Mouse (Mus musculus): ENCODE measurements around the gene Xrcc6. TPM values are rescaled to one million over a fixed set of nuclear protein-coding genes. Genes with fewer than 3 reads are reported as not detected.

Xrcc6 gene
- polyA plus RNA-seq, 1 experiment: 98.6 TPM

- Histone ChIP-seq H3K27ac (ENCODE audit: insufficient read depth, low read length) (no peak overlapping the region), H3K4me1 (ENCODE audit: control insufficient read depth, insufficient read depth, low read length) (no peaks in the 10 kb centered on the region), H3K9ac (ENCODE audit: low read depth, poor library complexity, severe bottlenecking) (no peak overlapping the region), H3K9me3 (replicated peaks; ENCODE audit: control insufficient read depth, insufficient read depth, low read length, poor library complexity, severe bottlenecking) (no peaks in the 10 kb centered on the region), H3K27me3 (ENCODE audit: control insufficient read depth, insufficient read depth, low read length, poor library complexity, severe bottlenecking) (no peaks in the 10 kb centered on the region), H3K4me3 (ENCODE audit: low read depth, low read length) (no peak overlapping the region), H3K36me3 (ENCODE audit: control insufficient read depth, insufficient read depth, low read length, poor library complexity, severe bottlenecking) (peaks cover 65% of the 10 kb centered on the region)
- no peak for TF ChIP-seq EP300 (IDR thresholded peaks at IDR 0.05; ENCODE audit: insufficient read depth, low read depth, low read length)
- no peak for TF ChIP-seq CTCF (IDR thresholded peaks at IDR 0.05; ENCODE audit: low read depth, low read length)
- TF ChIP-seq POLR2A (IDR thresholded peaks at IDR 0.05; ENCODE audit: insufficient read depth, low read length): no peak
Measured at GRCm38 (mm10) chr15:82027726-82028125, 40.1 kb downstream of the Xrcc6 start.

GRCm38 (mm10) chr15:82032386-82032785 lies 44.8 kb downstream of the Xrcc6 start:
- Histone ChIP-seq H3K27me3 (ENCODE audit: control insufficient read depth, insufficient read depth, low read length, poor library complexity, severe bottlenecking) (no peaks in the 10 kb centered on the region), H3K36me3 (ENCODE audit: control insufficient read depth, insufficient read depth, low read length, poor library complexity, severe bottlenecking) (peaks cover 63% of the 10 kb centered on the region), H3K9ac (ENCODE audit: low read depth, poor library complexity, severe bottlenecking) (no peak overlapping the region), H3K4me1 (ENCODE audit: control insufficient read depth, insufficient read depth, low read length) (no peaks in the 10 kb centered on the region), H3K27ac (ENCODE audit: insufficient read depth, low read length) (no peak overlapping the region), H3K9me3 (replicated peaks; ENCODE audit: control insufficient read depth, insufficient read depth, low read length, poor library complexity, severe bottlenecking) (no peaks in the 10 kb centered on the region), H3K4me3 (ENCODE audit: low read depth, low read length) (no peak overlapping the region)
- TF ChIP-seq POLR2A (IDR thresholded peaks at IDR 0.05; ENCODE audit: insufficient read depth, low read length) (no peak), EP300 (IDR thresholded peaks at IDR 0.05; ENCODE audit: insufficient read depth, low read depth, low read length) (no peak), CTCF (IDR thresholded peaks at IDR 0.05; ENCODE audit: low read depth, low read length) (no peak)

DNA sequence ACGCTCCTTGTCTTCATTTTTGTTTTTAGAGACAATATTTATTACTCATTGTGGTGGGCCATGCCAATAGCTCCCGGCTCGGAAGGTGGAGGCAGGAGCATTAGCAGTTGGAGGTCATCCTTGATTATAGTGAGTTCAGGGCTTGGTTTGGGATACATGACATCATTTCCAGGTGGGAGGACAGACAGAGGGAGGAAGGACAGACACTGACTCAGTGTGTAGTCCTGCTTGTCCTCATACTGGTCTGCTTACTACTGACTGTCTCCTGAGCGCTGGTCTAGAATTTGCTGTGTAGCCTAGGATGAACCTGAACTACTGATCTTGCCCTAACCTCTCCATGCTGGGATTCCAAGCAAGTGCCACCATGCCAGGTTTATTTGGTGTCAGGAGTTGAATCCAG lies 46.1 kb downstream of the Xrcc6 start, which contains the start of gene Desi1:
Gene Desi1, minus strand, starts transcription at position 101 of the 400 bp plus-strand sequence.
- H3K27me3 ChIP-seq (ENCODE audit: control insufficient read depth, insufficient read depth, low read length, poor library complexity, severe bottlenecking): no peaks in the 10 kb centered on the region
- no peak within 1 kb of the TSS for H3K4me3 ChIP-seq (ENCODE audit: low read depth, low read length)
- no peak for TF ChIP-seq EP300 (IDR thresholded peaks at IDR 0.05; ENCODE audit: insufficient read depth, low read depth, low read length)
- TF ChIP-seq CTCF (IDR thresholded peaks at IDR 0.05; ENCODE audit: low read depth, low read length): no peak
- TF ChIP-seq POLR2A (IDR thresholded peaks at IDR 0.05; ENCODE audit: insufficient read depth, low read length): no peak
- H3K4me1 ChIP-seq (ENCODE audit: control insufficient read depth, insufficient read depth, low read length): no peaks in the 10 kb centered on the region
- H3K9ac ChIP-seq (ENCODE audit: low read depth, poor library complexity, severe bottlenecking): no peak within 1 kb of the TSS
- peaks cover 67% of the 10 kb centered on the region for H3K36me3 ChIP-seq (ENCODE audit: control insufficient read depth, insufficient read depth, low read length, poor library complexity, severe bottlenecking)
- no peak within 1 kb of the TSS; the same call in 1 of the 2 replicates for H3K27ac ChIP-seq (ENCODE audit: insufficient read depth, low read length)
- H3K9me3 ChIP-seq (replicated peaks; ENCODE audit: control insufficient read depth, insufficient read depth, low read length, poor library complexity, severe bottlenecking): no peaks in the 10 kb centered on the region

- no peak overlapping the region for H3K27ac ChIP-seq (ENCODE audit: insufficient read depth, low read length)
- H3K9me3 ChIP-seq (replicated peaks; ENCODE audit: control insufficient read depth, insufficient read depth, low read length, poor library complexity, severe bottlenecking): no peaks in the 10 kb centered on the region
- no peaks in the 10 kb centered on the region for H3K4me1 ChIP-seq (ENCODE audit: control insufficient read depth, insufficient read depth, low read length)
- peaks cover 65% of the 10 kb centered on the region for H3K36me3 ChIP-seq (ENCODE audit: control insufficient read depth, insufficient read depth, low read length, poor library complexity, severe bottlenecking)
- TF ChIP-seq CTCF (IDR thresholded peaks at IDR 0.05; ENCODE audit: low read depth, low read length) (peak; percentile 10), POLR2A (IDR thresholded peaks at IDR 0.05; ENCODE audit: insufficient read depth, low read length) (no peak), EP300 (IDR thresholded peaks at IDR 0.05; ENCODE audit: insufficient read depth, low read depth, low read length) (no peak)
- no peaks in the 10 kb centered on the region for H3K27me3 ChIP-seq (ENCODE audit: control insufficient read depth, insufficient read depth, low read length, poor library complexity, severe bottlenecking)
- H3K4me3 ChIP-seq (ENCODE audit: low read depth, low read length): no peak overlapping the region
- H3K9ac ChIP-seq (ENCODE audit: low read depth, poor library complexity, severe bottlenecking): no peak overlapping the region
Measured at GRCm38 (mm10) chr15:82035904-82036689, 48.5 kb downstream of the Xrcc6 start.

DNA sequence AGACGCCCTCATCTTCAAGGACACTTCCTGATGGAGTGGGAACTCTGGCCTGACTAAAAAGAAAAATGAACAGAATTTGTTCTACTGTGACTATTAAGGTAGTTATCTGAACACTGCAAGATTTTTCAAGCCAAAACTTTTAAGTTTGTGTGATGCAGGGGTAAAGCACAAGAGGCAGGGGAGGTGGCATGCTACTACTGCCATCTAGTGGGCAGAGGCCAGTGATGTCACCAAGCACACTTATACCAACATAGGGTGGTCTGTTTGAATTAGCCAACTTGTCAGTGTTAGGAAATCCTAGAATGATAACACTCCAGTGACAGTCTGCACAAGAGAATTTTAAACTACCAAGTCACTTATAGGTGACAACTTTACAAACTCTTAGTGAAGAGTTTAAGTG lies 53.0 kb downstream of the Xrcc6 start:
- H3K9ac ChIP-seq (ENCODE audit: low read depth, poor library complexity, severe bottlenecking): no peak overlapping the region
- H3K4me1 ChIP-seq (ENCODE audit: control insufficient read depth, insufficient read depth, low read length): peaks cover 2% of the 10 kb centered on the region
- TF ChIP-seq CTCF (IDR thresholded peaks at IDR 0.05; ENCODE audit: low read depth, low read length) (peak; percentile 81), POLR2A (IDR thresholded peaks at IDR 0.05; ENCODE audit: insufficient read depth, low read length) (no peak)
- H3K9me3 ChIP-seq (replicated peaks; ENCODE audit: control insufficient read depth, insufficient read depth, low read length, poor library complexity, severe bottlenecking): no peaks in the 10 kb centered on the region
- H3K4me3 ChIP-seq (ENCODE audit: low read depth, low read length): no peak overlapping the region
- H3K36me3 ChIP-seq (ENCODE audit: control insufficient read depth, insufficient read depth, low read length, poor library complexity, severe bottlenecking): peaks cover 66% of the 10 kb centered on the region
- H3K27ac ChIP-seq (ENCODE audit: insufficient read depth, low read length): no peak overlapping the region
- no peaks in the 10 kb centered on the region for H3K27me3 ChIP-seq (ENCODE audit: control insufficient read depth, insufficient read depth, low read length, poor library complexity, severe bottlenecking)

GRCm38 (mm10) chr15:82044166-82044784 lies 56.6 kb downstream of the Xrcc6 start:
- H3K4me3 ChIP-seq (ENCODE audit: low read depth, low read length): no peak overlapping the region
- no peak overlapping the region for H3K9ac ChIP-seq (ENCODE audit: low read depth, poor library complexity, severe bottlenecking)
- H3K27ac ChIP-seq (ENCODE audit: insufficient read depth, low read length): no peak overlapping the region
- H3K27me3 ChIP-seq (ENCODE audit: control insufficient read depth, insufficient read depth, low read length, poor library complexity, severe bottlenecking): no peaks in the 10 kb centered on the region
- peaks cover 40% of the 10 kb centered on the region for H3K36me3 ChIP-seq (ENCODE audit: control insufficient read depth, insufficient read depth, low read length, poor library complexity, severe bottlenecking)
- no peaks in the 10 kb centered on the region for H3K9me3 ChIP-seq (replicated peaks; ENCODE audit: control insufficient read depth, insufficient read depth, low read length, poor library complexity, severe bottlenecking)
- TF ChIP-seq CTCF (IDR thresholded peaks at IDR 0.05; ENCODE audit: low read depth, low read length) (no peak), POLR2A (IDR thresholded peaks at IDR 0.05; ENCODE audit: insufficient read depth, low read length) (no peak), EP300 (IDR thresholded peaks at IDR 0.05; ENCODE audit: insufficient read depth, low read depth, low read length) (no peak)
- H3K4me1 ChIP-seq (ENCODE audit: control insufficient read depth, insufficient read depth, low read length): peaks cover 2% of the 10 kb centered on the region
